Mouse (Mus musculus) MEL (cell line): ENCODE data around the gene 4930550C14Rik. TPM values are rescaled to one million over a fixed set of nuclear protein-coding genes. Genes with fewer than 3 reads are reported as not detected.

Experiments used
- DNase-seq: peaks from one replicate; pipeline ENCODE4 v3.0.0; 2011; ENCODE audit warnings: low read depth, low spot score
- H3K27ac ChIP-seq: 2 replicates; pipeline ENCODE4 v1.5.1; 2012; ENCODE audit warnings: low read depth, mild to moderate bottlenecking, control low read depth, low read length, moderate library complexity; ENCODE audit not compliant: control insufficient read depth
- H3K27me3 ChIP-seq, 2 experiments: fragments of 150-350 bp in 1 of 2; sonication (generic) in 1 of 2; 2 replicates each; pipeline ENCODE4 v1.6.1; 2012; ENCODE audit warnings: low read length in 2 of 2, mild to moderate bottlenecking in 2 of 2, improper control_type of control experiment in 1 of 2, moderate library complexity in 1 of 2; ENCODE audit not compliant: insufficient read depth in 2 of 2, control insufficient read depth in 1 of 2
- H3K36me3 ChIP-seq, 2 experiments: 2 replicates each; pipeline ENCODE4 v1.6.1; 2012 to 2014; ENCODE audit warnings: low read length in 2 of 2, improper control_type of control experiment in 1 of 2, inconsistent platforms in 1 of 2, mild to moderate bottlenecking in 1 of 2; ENCODE audit not compliant: insufficient read depth in 2 of 2, control insufficient read depth in 1 of 2
- H3K4me1 ChIP-seq, 2 experiments: fragments of 150-350 bp in 1 of 2; sonication (generic) in 1 of 2; 2 replicates each; pipeline ENCODE4 v1.6.1; 2012; ENCODE audit warnings: low read length in 2 of 2, improper control_type of control experiment in 1 of 2, mild to moderate bottlenecking in 1 of 2; ENCODE audit not compliant: insufficient read depth in 2 of 2, control insufficient read depth in 1 of 2
- H3K4me3 ChIP-seq, 2 experiments: fragments of 150-350 bp in 1 of 2; sonication (generic) in 1 of 2; 2 replicates each; pipeline ENCODE4 v1.5.1; 2012; ENCODE audit warnings: low read depth in 2 of 2, low read length in 2 of 2, mild to moderate bottlenecking in 2 of 2, moderate library complexity in 2 of 2, control low read depth in 1 of 2, improper control_type of control experiment in 1 of 2; ENCODE audit not compliant: control insufficient read depth in 1 of 2, insufficient read depth in 1 of 2
- H3K79me2 ChIP-seq: 2 replicates; pipeline ENCODE4 v1.6.1; 2012; ENCODE audit warnings: mild to moderate bottlenecking, low read length, moderate library complexity; ENCODE audit not compliant: control insufficient read depth, poor library complexity, insufficient read depth
- H3K9ac ChIP-seq: 2 replicates; pipeline ENCODE4 v1.6.1; 2012; ENCODE audit warnings: low read depth, mild to moderate bottlenecking, control low read depth, low read length, moderate library complexity; ENCODE audit not compliant: control insufficient read depth, poor library complexity, severe bottlenecking
- H3K9me3 ChIP-seq: fragments of 150-350 bp; sonication (generic); replicated peaks from 2 replicates; pipeline ENCODE4 v1.6.1; 2012; ENCODE audit warnings: mild to moderate bottlenecking, low read length, improper control_type of control experiment, moderate library complexity; ENCODE audit not compliant: insufficient read depth
- BHLHE40 ChIP-seq: IDR thresholded peaks from 2 replicates; pipeline ENCODE4 v1.6.1; 2012; ENCODE audit warnings: low read depth, mild to moderate bottlenecking, inconsistent platforms, low read length, improper control_type of control experiment, borderline replicate concordance
- CTCF ChIP-seq, 3 experiments: IDR thresholded peaks in 2 of 3; conservative IDR thresholded peaks in 1 of 3; 2 replicates each; pipeline ENCODE4 v1.5.1; 2011 to 2012; ENCODE audit warnings: low read length in 3 of 3, low read depth in 2 of 3, mild to moderate bottlenecking in 2 of 3, improper control_type of control experiment in 1 of 3, inconsistent platforms in 1 of 3, mixed read lengths in 1 of 3, moderate library complexity in 1 of 3; ENCODE audit not compliant: control insufficient read depth in 1 of 3, insufficient read depth in 1 of 3, poor library complexity in 1 of 3, severe bottlenecking in 1 of 3
- ELF1 ChIP-seq: IDR thresholded peaks from 2 replicates; pipeline ENCODE4 v1.6.1; 2014; ENCODE audit warnings: low read depth, mild to moderate bottlenecking, inconsistent platforms, low read length, improper control_type of control experiment, moderate library complexity
- EP300 ChIP-seq, 2 experiments: IDR thresholded peaks; 2 replicates each; pipeline ENCODE4 v1.6.1; 2011; ENCODE audit warnings: improper control_type of control experiment in 2 of 2, low read length in 2 of 2, low read depth in 1 of 2, mild to moderate bottlenecking in 1 of 2
- ETS1 ChIP-seq: IDR thresholded peaks from 2 replicates; pipeline ENCODE4 v1.6.1; 2012; ENCODE audit warnings: low read depth, mild to moderate bottlenecking, inconsistent platforms, low read length, improper control_type of control experiment, moderate library complexity
- GATA1 ChIP-seq: IDR thresholded peaks from 2 replicates; pipeline ENCODE4 v1.6.1; 2011; ENCODE audit warnings: low read depth, low read length, improper control_type of control experiment
- HCFC1 ChIP-seq: IDR thresholded peaks from 2 replicates; pipeline ENCODE4 v1.6.1; 2012; ENCODE audit warnings: low read depth, mild to moderate bottlenecking, inconsistent platforms, low read length, improper control_type of control experiment, moderate library complexity
- JUND ChIP-seq: IDR thresholded peaks from 2 replicates; pipeline ENCODE4 v1.6.1; 2011; ENCODE audit warnings: low read depth, mild to moderate bottlenecking, improper control_type of control experiment, low read length
- MAX ChIP-seq: IDR thresholded peaks from 2 replicates; pipeline ENCODE4 v1.6.1; 2011; ENCODE audit warnings: low read length, improper control_type of control experiment
- MEF2A ChIP-seq: IDR thresholded peaks from 2 replicates; pipeline ENCODE4 v1.6.1; 2014; ENCODE audit warnings: low read depth, mild to moderate bottlenecking, inconsistent platforms, low read length, improper control_type of control experiment; ENCODE audit not compliant: poor library complexity, insufficient replicate concordance, severe bottlenecking; ENCODE audit errors: extremely low read depth
- MXI1 ChIP-seq: IDR thresholded peaks from 2 replicates; pipeline ENCODE4 v1.6.1; 2011; ENCODE audit warnings: mild to moderate bottlenecking, low read depth, low read length, improper control_type of control experiment
- MYB ChIP-seq: IDR thresholded peaks from 2 replicates; pipeline ENCODE4 v1.6.1; 2011; ENCODE audit warnings: mild to moderate bottlenecking, low read depth, low read length, improper control_type of control experiment
- MYC ChIP-seq: IDR thresholded peaks from 2 replicates; pipeline ENCODE4 v1.6.1; 2011; ENCODE audit warnings: low read depth, mild to moderate bottlenecking, low read length, improper control_type of control experiment, moderate library complexity
- NELFE ChIP-seq: IDR thresholded peaks from 2 replicates; pipeline ENCODE4 v1.6.1; 2011; ENCODE audit warnings: low read depth, low read length, improper control_type of control experiment
- NRF1 ChIP-seq: IDR thresholded peaks from 2 replicates; pipeline ENCODE4 v1.6.1; 2014; ENCODE audit warnings: low read depth, mild to moderate bottlenecking, inconsistent platforms, low read length, improper control_type of control experiment, moderate library complexity; ENCODE audit not compliant: poor library complexity, insufficient read depth, severe bottlenecking
- POLR2A ChIP-seq, 2 experiments: IDR thresholded peaks; 2 replicates each; pipeline ENCODE4 v1.6.1; 2011 to 2012; ENCODE audit warnings: low read length in 2 of 2, mild to moderate bottlenecking in 2 of 2, control low read depth in 1 of 2, improper control_type of control experiment in 1 of 2, low read depth in 1 of 2, moderate library complexity in 1 of 2; ENCODE audit not compliant: control insufficient read depth in 1 of 2, insufficient read depth in 1 of 2, poor library complexity in 1 of 2
- POLR2AphosphoS2 ChIP-seq: IDR thresholded peaks from 2 replicates; pipeline ENCODE4 v1.6.1; 2011; ENCODE audit warnings: low read length, improper control_type of control experiment
- POLR2AphosphoS5 ChIP-seq: IDR thresholded peaks from 2 replicates; pipeline ENCODE4 v1.6.1; 2012; ENCODE audit warnings: low read depth, borderline replicate concordance, mild to moderate bottlenecking, inconsistent platforms, low read length, moderate library complexity, mixed read lengths
- RAD21 ChIP-seq: IDR thresholded peaks from 2 replicates; pipeline ENCODE4 v1.6.1; 2011; ENCODE audit warnings: mild to moderate bottlenecking, low read depth, low read length, improper control_type of control experiment
- RCOR1 ChIP-seq: IDR thresholded peaks from 2 replicates; pipeline ENCODE4 v1.6.1; 2012; ENCODE audit warnings: low read depth, mild to moderate bottlenecking, inconsistent platforms, low read length, improper control_type of control experiment
- SMC3 ChIP-seq: IDR thresholded peaks from 2 replicates; pipeline ENCODE4 v1.6.1; 2011; ENCODE audit warnings: low read depth, low read length, improper control_type of control experiment
- TAL1 ChIP-seq: IDR thresholded peaks from 2 replicates; pipeline ENCODE4 v1.6.1; 2012; ENCODE audit warnings: mild to moderate bottlenecking, inconsistent platforms, low read length, moderate library complexity, mixed read lengths
- TBP ChIP-seq: IDR thresholded peaks from 2 replicates; pipeline ENCODE4 v1.8.0; 2011; ENCODE audit warnings: low read depth, low read length, improper control_type of control experiment
- USF1 ChIP-seq: IDR thresholded peaks from 2 replicates; pipeline ENCODE4 v1.6.1; 2014; ENCODE audit warnings: low read depth, mild to moderate bottlenecking, inconsistent platforms, low read length, improper control_type of control experiment, moderate library complexity
- ZKSCAN1 ChIP-seq: IDR thresholded peaks from 2 replicates; pipeline ENCODE4 v1.6.1; 2012; ENCODE audit warnings: low read depth, mild to moderate bottlenecking, inconsistent platforms, low read length, improper control_type of control experiment, moderate library complexity
- ZMIZ1 ChIP-seq: IDR thresholded peaks from 2 replicates; pipeline ENCODE4 v1.6.1; 2012; ENCODE audit warnings: low read depth, mild to moderate bottlenecking, inconsistent platforms, low read length, improper control_type of control experiment, moderate library complexity
- polyA plus RNA-seq, 2 experiments: library from polyadenylated mRNA; stranded (reverse) in 1 of 2; unstranded in 1 of 2; fragments of >175 nt in 1 of 2; fragments of >200 nt in 1 of 2; gene quantifications; 2 replicates each; pipeline versions ENCODE4 v1.2.1 to v1.2.4; 2012; ENCODE audit warnings: low replicate concordance in 2 of 2, low read depth in 1 of 2; ENCODE audit not compliant: insufficient read length in 2 of 2, insufficient read depth in 1 of 2, missing spikeins in 1 of 2
- total RNA-seq: library from RNA; depleted of rRNA; stranded (reverse); fragments of 300-350 nt; gene quantifications from 2 replicates; pipeline ENCODE4 v1.2.3, GENCODE M21; 2012

Gene 4930550C14Rik
- total and polyA plus RNA-seq, 3 experiments: 0.08 TPM; not detected in 1

DNA sequence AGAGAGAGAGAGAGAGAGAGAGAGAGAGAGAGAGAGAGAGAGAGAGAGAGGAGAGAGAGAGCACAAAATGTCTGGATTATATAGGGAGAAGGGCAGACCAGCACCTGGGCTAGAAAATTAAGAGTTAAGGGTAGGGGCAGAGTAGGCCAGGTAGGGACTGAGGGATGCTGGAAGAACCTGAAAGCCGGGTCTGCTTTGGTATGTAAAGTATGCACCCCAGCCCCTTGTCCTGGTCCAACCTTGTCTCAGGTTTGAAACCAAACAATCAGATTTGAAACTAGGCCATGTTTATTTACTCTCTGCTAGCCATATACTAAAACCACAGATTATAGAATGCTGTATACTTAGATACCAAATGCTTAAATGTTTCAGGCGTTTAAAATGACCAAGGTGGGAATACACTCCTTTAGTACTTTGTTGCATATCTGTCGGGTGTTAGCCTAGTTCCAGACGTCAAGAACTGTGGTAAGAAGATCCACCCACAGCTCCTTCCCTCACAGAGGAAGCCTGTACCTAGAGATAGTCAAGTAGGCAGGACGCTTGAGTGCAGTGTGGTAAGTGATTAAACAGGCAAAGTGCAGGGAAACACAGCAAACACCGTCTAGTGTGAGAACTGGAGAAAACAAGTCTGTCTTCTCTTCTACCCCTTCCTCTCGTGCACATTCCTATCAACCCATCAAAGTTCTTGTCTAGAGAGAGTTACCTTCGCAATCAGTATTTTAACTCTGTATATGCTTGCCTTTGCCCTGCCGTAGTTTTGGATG lies 20.2 kb downstream of the 4930550C14Rik start (continued):
- TF ChIP-seq GATA1 (peak; percentile 94), RCOR1 (peak; percentile 68; the same call in 1 of the 2 replicates), POLR2AphosphoS5 (no peak), MXI1 (no peak; the same call in 1 of the 2 replicates), BHLHE40 (peak; percentile 72; the same call in 1 of the 2 replicates)

- H3K36me3 ChIP-seq: peaks cover 0 to 8% of the 10 kb centered on the region in 2 experiments; a peak in 2 of 4 replicates
- TF ChIP-seq MYB: no peak
- no peak for TF ChIP-seq CTCF (IDR thresholded peaks at IDR 0.05 in 2 of 3, conservative IDR thresholded peaks at IDR 0.05 in 1 of 3; ENCODE audit: control insufficient read depth in 1 of 3, insufficient read depth in 1 of 3, low read depth in 2 of 3, low read length in 3 of 3, poor library complexity in 1 of 3, severe bottlenecking in 1 of 3)
- no peak for TF ChIP-seq HCFC1
- TF ChIP-seq TAL1: no peak
- TF ChIP-seq ETS1: no peak
- no peak for TF ChIP-seq ELF1
- no peak for TF ChIP-seq SMC3
- TF ChIP-seq ZKSCAN1: no peak
- no peak for TF ChIP-seq EP300 (IDR thresholded peaks at IDR 0.05; ENCODE audit: low read depth in 1 of 2, low read length in 2 of 2)
- no peaks in the 10 kb centered on the region for H3K79me2 ChIP-seq
- DNase-seq: no peak
- no peak overlapping the region for H3K27ac ChIP-seq
- H3K9me3 ChIP-seq: no peaks in the 10 kb centered on the region
- no peak overlapping the region for H3K4me3 ChIP-seq
- peaks cover 1 to 4% of the 10 kb centered on the region in 2 experiments; a peak in 3 of 4 replicates for H3K4me1 ChIP-seq
- H3K9ac ChIP-seq: no peak overlapping the region
- no peaks in the 10 kb centered on the region for H3K27me3 ChIP-seq
Observed at GRCm38 (mm10) chr9:53426726-53427125, 24.6 kb downstream of the 4930550C14Rik start.

DNA sequence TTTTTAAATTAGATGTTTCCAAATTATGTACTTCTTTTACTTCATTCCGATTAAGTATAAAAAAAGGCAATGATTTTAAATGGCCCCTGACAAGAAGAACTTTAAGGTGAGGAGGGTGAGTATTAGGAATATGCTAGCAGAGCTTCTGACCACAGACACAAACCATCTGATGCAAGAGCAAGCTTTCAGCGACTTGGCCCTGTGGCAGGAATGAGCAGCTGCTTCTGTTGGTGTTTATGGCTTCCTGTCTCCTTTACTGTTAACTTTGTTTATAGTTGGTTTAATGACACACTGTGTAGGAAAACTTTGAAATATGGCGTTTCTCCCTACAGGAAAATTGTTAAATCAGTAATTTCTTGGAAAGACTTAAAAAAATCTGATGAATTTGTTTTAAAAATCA lies 25.5 kb downstream of the 4930550C14Rik start:
- Histone ChIP-seq H3K79me2 (no peaks in the 10 kb centered on the region), H3K36me3 (peaks cover 0 to 6% of the 10 kb centered on the region in 2 experiments; a peak in 1 of 4 replicates), H3K4me1 (no peaks in the 10 kb centered on the region; a peak in 2 of 4 replicates), H3K27me3 (no peaks in the 10 kb centered on the region), H3K9ac (no peak overlapping the region), H3K4me3 (no peak overlapping the region), H3K27ac (no peak overlapping the region), H3K9me3 (no peaks in the 10 kb centered on the region)
- no peak for TF ChIP-seq SMC3
- no peak for TF ChIP-seq HCFC1
- TF ChIP-seq POLR2AphosphoS5: no peak
- TF ChIP-seq MXI1: no peak
- TF ChIP-seq MYC: no peak
- no peak for TF ChIP-seq MEF2A
- no peak for TF ChIP-seq ZMIZ1
- TF ChIP-seq TBP: no peak
- no peak for TF ChIP-seq GATA1
- no peak for TF ChIP-seq ELF1
- TF ChIP-seq JUND: no peak
- no peak for TF ChIP-seq USF1
- no peak for TF ChIP-seq POLR2A (IDR thresholded peaks at IDR 0.05; ENCODE audit: control insufficient read depth in 1 of 2, insufficient read depth in 1 of 2, low read depth in 1 of 2, low read length in 2 of 2, poor library complexity in 1 of 2)
- no peak for TF ChIP-seq RAD21
- no peak for TF ChIP-seq POLR2AphosphoS2
- no peak for TF ChIP-seq MAX
- no peak for TF ChIP-seq NELFE
- no peak for TF ChIP-seq NRF1
- DNase-seq: no peak
